Mouse (Mus musculus): ENCODE data around the gene Zfp367. TPM values are rescaled to one million over a fixed set of nuclear protein-coding genes. Genes with fewer than 3 reads are reported as not detected.

Zfp367 gene
- polyA plus RNA-seq, 2 experiments, result 15.2 to 23.5 TPM

GRCm38 (mm10) chr13:64126316-64126715 is 26.7 kb downstream of the Zfp367 start:
- 48% methylated on average over 4 of the region's 4 CpGs for WGBS (ENCODE audit: insufficient replicate concordance)
- ATAC-seq (ENCODE audit: insufficient read depth), result no peak
- no peak for DNase-seq (ENCODE audit: low read depth in 3 of 3, low spot score in 3 of 3)
- Histone ChIP-seq H3K27me3 (ENCODE audit: control insufficient read depth, insufficient read depth, low read length) (no peaks in the 10 kb centered on the region), H3K4me3 (ENCODE audit: insufficient read depth in 1 of 2, low read depth in 2 of 2, low read length in 2 of 2) (no peak overlapping the region), H3K4me2 (ENCODE audit: low read depth) (no peak overlapping the region), H3K4me1 (replicated peaks; ENCODE audit: control insufficient read depth in 2 of 2, insufficient read depth in 2 of 2, low read length in 1 of 2) (peaks cover 0 to 10% of the 10 kb centered on the region in 2 experiments; a peak in 2 of 4 replicates), H3K27ac (no peak overlapping the region), H3K36me3 (replicated peaks; ENCODE audit: control insufficient read depth, insufficient read depth, low read depth) (peaks cover under 1% of the 10 kb centered on the region; the same call in 1 of the 2 replicates), H3K9ac (replicated peaks) (no peak overlapping the region), H3K9me3 (ENCODE audit: control insufficient read depth, low read length) (no peaks in the 10 kb centered on the region)
- TF ChIP-seq CTCF (IDR thresholded peaks at IDR 0.05; ENCODE audit: low read depth), result no peak
- TF ChIP-seq EP300 (IDR thresholded peaks at IDR 0.05; ENCODE audit: low read depth), result no peak

- no peak for TF ChIP-seq EP300 (IDR thresholded peaks at IDR 0.05; ENCODE audit: low read depth)
- no peak for TF ChIP-seq CTCF (IDR thresholded peaks at IDR 0.05; ENCODE audit: low read depth)
- Histone ChIP-seq H3K9ac (replicated peaks) (no peak overlapping the region), H3K27ac (no peak overlapping the region), H3K36me3 (replicated peaks; ENCODE audit: control insufficient read depth, insufficient read depth, low read depth) (no peaks in the 10 kb centered on the region; the same call in 1 of the 2 replicates), H3K4me2 (ENCODE audit: low read depth) (no peak overlapping the region), H3K4me1 (replicated peaks; ENCODE audit: control insufficient read depth in 2 of 2, insufficient read depth in 2 of 2, low read length in 1 of 2) (peaks cover 0 to 6% of the 10 kb centered on the region in 2 experiments; a peak in 2 of 4 replicates), H3K27me3 (ENCODE audit: control insufficient read depth, insufficient read depth, low read length) (no peaks in the 10 kb centered on the region), H3K9me3 (ENCODE audit: control insufficient read depth, low read length) (no peaks in the 10 kb centered on the region), H3K4me3 (ENCODE audit: insufficient read depth in 1 of 2, low read depth in 2 of 2, low read length in 2 of 2) (no peak overlapping the region)
- WGBS (ENCODE audit: insufficient replicate concordance), result 82% methylated on average over 6 of the region's 6 CpGs
- no peak for ATAC-seq (ENCODE audit: insufficient read depth)
- no peak for DNase-seq (ENCODE audit: low read depth in 3 of 3, low spot score in 3 of 3)
Observed at GRCm38 (mm10) chr13:64124886-64125285, 28.1 kb downstream of the Zfp367 start.

GRCm38 (mm10) chr13:64123491-64124188 is 29.4 kb downstream of the Zfp367 start:
- no peak overlapping the region for H3K4me2 ChIP-seq (ENCODE audit: low read depth)
- no peak overlapping the region for H3K27ac ChIP-seq
- no peaks in the 10 kb centered on the region for H3K4me1 ChIP-seq (replicated peaks; ENCODE audit: control insufficient read depth in 2 of 2, insufficient read depth in 2 of 2, low read length in 1 of 2)
- DNase-seq (ENCODE audit: low read depth in 3 of 3, low spot score in 3 of 3), result no peak
- no peaks in the 10 kb centered on the region for H3K9me3 ChIP-seq (ENCODE audit: control insufficient read depth, low read length)
- WGBS (ENCODE audit: insufficient replicate concordance), result 30% methylated on average over 6 of the region's 6 CpGs
- H3K9ac ChIP-seq (replicated peaks), result no peak overlapping the region
- TF ChIP-seq EP300 (IDR thresholded peaks at IDR 0.05; ENCODE audit: low read depth) (no peak), CTCF (IDR thresholded peaks at IDR 0.05; ENCODE audit: low read depth) (no peak)
- no peak overlapping the region for H3K4me3 ChIP-seq (ENCODE audit: insufficient read depth in 1 of 2, low read depth in 2 of 2, low read length in 2 of 2)
- H3K27me3 ChIP-seq (ENCODE audit: control insufficient read depth, insufficient read depth, low read length), result no peaks in the 10 kb centered on the region
- H3K36me3 ChIP-seq (replicated peaks; ENCODE audit: control insufficient read depth, insufficient read depth, low read depth), result no peaks in the 10 kb centered on the region
- no peak for ATAC-seq (ENCODE audit: insufficient read depth)

GRCm38 (mm10) chr13:64120760-64121159 is 32.2 kb downstream of the Zfp367 start:
- Histone ChIP-seq H3K4me1 (replicated peaks; ENCODE audit: control insufficient read depth in 2 of 2, insufficient read depth in 2 of 2, low read length in 1 of 2) (no peaks in the 10 kb centered on the region), H3K9me3 (ENCODE audit: control insufficient read depth, low read length) (no peaks in the 10 kb centered on the region), H3K9ac (replicated peaks) (no peak overlapping the region), H3K4me2 (ENCODE audit: low read depth) (no peak overlapping the region), H3K27ac (no peak overlapping the region), H3K36me3 (replicated peaks; ENCODE audit: control insufficient read depth, insufficient read depth, low read depth) (no peaks in the 10 kb centered on the region), H3K27me3 (ENCODE audit: control insufficient read depth, insufficient read depth, low read length) (no peaks in the 10 kb centered on the region), H3K4me3 (ENCODE audit: insufficient read depth in 1 of 2, low read depth in 2 of 2, low read length in 2 of 2) (no peak overlapping the region)
- TF ChIP-seq CTCF (IDR thresholded peaks at IDR 0.05; ENCODE audit: low read depth) (no peak), EP300 (IDR thresholded peaks at IDR 0.05; ENCODE audit: low read depth) (no peak)
- WGBS (ENCODE audit: insufficient replicate concordance), result 27% methylated on average over 4 of the region's 4 CpGs
- ATAC-seq (ENCODE audit: insufficient read depth) (no peak), DNase-seq (ENCODE audit: low read depth in 3 of 3, low spot score in 3 of 3) (no peak)

DNA sequence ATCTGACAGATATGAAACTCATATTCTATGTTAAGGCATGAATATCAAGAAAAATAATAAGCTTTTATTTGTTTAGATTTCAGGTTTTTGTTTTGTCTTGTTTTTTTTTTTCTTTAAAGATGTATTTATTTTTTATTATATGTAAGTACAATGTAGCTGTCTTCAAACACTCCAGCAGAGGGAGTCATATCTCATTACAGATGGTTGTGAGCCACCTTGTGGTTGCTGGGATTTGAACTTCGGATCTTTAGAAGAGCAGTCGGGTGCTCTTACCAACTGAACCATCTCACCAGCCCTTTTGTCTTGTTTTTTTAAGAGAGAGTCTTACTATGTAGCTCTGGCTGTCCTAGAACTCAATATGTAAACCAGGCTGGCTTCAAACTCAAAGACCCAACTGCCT is 35.6 kb downstream of the Zfp367 start:
- DNase-seq (ENCODE audit: low read depth in 3 of 3, low spot score in 3 of 3) (no peak), ATAC-seq (ENCODE audit: insufficient read depth) (no peak)
- H3K4me2 ChIP-seq (ENCODE audit: low read depth), result no peak overlapping the region
- H3K27me3 ChIP-seq (ENCODE audit: control insufficient read depth, insufficient read depth, low read length), result no peaks in the 10 kb centered on the region
- H3K4me1 ChIP-seq (replicated peaks; ENCODE audit: control insufficient read depth in 2 of 2, insufficient read depth in 2 of 2, low read length in 1 of 2), result no peaks in the 10 kb centered on the region
- peak; percentile 48 for TF ChIP-seq CTCF (IDR thresholded peaks at IDR 0.05; ENCODE audit: low read depth)
- TF ChIP-seq EP300 (IDR thresholded peaks at IDR 0.05; ENCODE audit: low read depth), result no peak
- H3K9ac ChIP-seq (replicated peaks), result no peak overlapping the region
- 23% methylated on average over 2 of the region's 2 CpGs for WGBS (ENCODE audit: insufficient replicate concordance)
- no peak overlapping the region for H3K27ac ChIP-seq
- no peak overlapping the region for H3K4me3 ChIP-seq (ENCODE audit: insufficient read depth in 1 of 2, low read depth in 2 of 2, low read length in 2 of 2)
- H3K36me3 ChIP-seq (replicated peaks; ENCODE audit: control insufficient read depth, insufficient read depth, low read depth), result no peaks in the 10 kb centered on the region
- H3K9me3 ChIP-seq (ENCODE audit: control insufficient read depth, low read length), result no peaks in the 10 kb centered on the region

Measured in liver, embryonic 14.5 days (tissue).